Mouse (Mus musculus): ENCODE measurements around the gene Zkscan14. TPM values are rescaled to one million over a fixed set of nuclear protein-coding genes. Genes with fewer than 3 reads are reported as not detected.

The Zkscan14 gene
- polyA plus RNA-seq, 1 experiment from 2014 or later: 13.9 TPM

GRCm38 (mm10) chr5:145226453-145226852 is 24.8 kb upstream of the Zkscan14 start:
- Histone ChIP-seq H3K9ac (replicated peaks; ENCODE audit: low read depth) (no peak overlapping the region), H3K4me3 (ENCODE audit: low read depth, low read length) (no peak overlapping the region), H3K36me3 (ENCODE audit: insufficient read depth, low read length) (peaks cover 4% of the 10 kb centered on the region; the same call in 1 of the 2 replicates), H3K4me1 (ENCODE audit: insufficient read depth, low read depth, low read length) (no peaks in the 10 kb centered on the region), H3K27ac (ENCODE audit: low read length) (no peak overlapping the region), H3K9me3 (ENCODE audit: low read length) (no peaks in the 10 kb centered on the region), H3K4me2 (replicated peaks; ENCODE audit: low read depth, low read length) (no peak overlapping the region), H3K27me3 (replicated peaks; ENCODE audit: insufficient read depth, low read length) (no peaks in the 10 kb centered on the region)
- TF ChIP-seq CTCF (IDR thresholded peaks at IDR 0.05) (no peak), EP300 (IDR thresholded peaks at IDR 0.05) (no peak)
- ATAC-seq: no peak
- DNase-seq (ENCODE audit: low spot score): no peak
- WGBS: 54% methylated on average over 2 of the region's 2 CpGs

GRCm38 (mm10) chr5:145223395-145223794 is 21.7 kb upstream of the Zkscan14 start:
- Histone ChIP-seq H3K4me3 (ENCODE audit: low read depth, low read length) (no peak overlapping the region), H3K36me3 (ENCODE audit: insufficient read depth, low read length) (peaks cover 21% of the 10 kb centered on the region; the same call in 1 of the 2 replicates), H3K27me3 (replicated peaks; ENCODE audit: insufficient read depth, low read length) (no peaks in the 10 kb centered on the region), H3K9me3 (ENCODE audit: low read length) (no peaks in the 10 kb centered on the region), H3K4me1 (ENCODE audit: insufficient read depth, low read depth, low read length) (no peaks in the 10 kb centered on the region), H3K4me2 (replicated peaks; ENCODE audit: low read depth, low read length) (no peak overlapping the region), H3K27ac (ENCODE audit: low read length) (no peak overlapping the region), H3K9ac (replicated peaks; ENCODE audit: low read depth) (no peak overlapping the region)
- WGBS: 75% methylated on average over 12 of the region's 12 CpGs
- ATAC-seq: no peak
- TF ChIP-seq EP300 (IDR thresholded peaks at IDR 0.05): no peak
- TF ChIP-seq CTCF (IDR thresholded peaks at IDR 0.05): no peak
- DNase-seq (ENCODE audit: low spot score): no peak

- no peaks in the 10 kb centered on the region for H3K9me3 ChIP-seq (ENCODE audit: low read length)
- TF ChIP-seq CTCF (IDR thresholded peaks at IDR 0.05): no peak
- H3K4me2 ChIP-seq (replicated peaks; ENCODE audit: low read depth, low read length): no peak overlapping the region
- H3K4me1 ChIP-seq (ENCODE audit: insufficient read depth, low read depth, low read length): no peaks in the 10 kb centered on the region
- H3K9ac ChIP-seq (replicated peaks; ENCODE audit: low read depth): no peak overlapping the region
- no peaks in the 10 kb centered on the region for H3K27me3 ChIP-seq (replicated peaks; ENCODE audit: insufficient read depth, low read length)
- WGBS: 91% methylated on average over 5 of the region's 5 CpGs
- ATAC-seq (no peak), DNase-seq (ENCODE audit: low spot score) (no peak)
- no peak overlapping the region for H3K4me3 ChIP-seq (ENCODE audit: low read depth, low read length)
- peaks cover 24% of the 10 kb centered on the region; the same call in 1 of the 2 replicates for H3K36me3 ChIP-seq (ENCODE audit: insufficient read depth, low read length)
- H3K27ac ChIP-seq (ENCODE audit: low read length): no peak overlapping the region
Measured at GRCm38 (mm10) chr5:145222840-145223239, 21.2 kb upstream of the Zkscan14 start.

GRCm38 (mm10) chr5:145219981-145220380 is 18.3 kb upstream of the Zkscan14 start:
- Histone ChIP-seq H3K9ac (replicated peaks; ENCODE audit: low read depth) (no peak overlapping the region), H3K4me3 (ENCODE audit: low read depth, low read length) (no peak overlapping the region), H3K4me1 (ENCODE audit: insufficient read depth, low read depth, low read length) (no peaks in the 10 kb centered on the region), H3K27ac (ENCODE audit: low read length) (no peak overlapping the region), H3K9me3 (ENCODE audit: low read length) (no peaks in the 10 kb centered on the region), H3K4me2 (replicated peaks; ENCODE audit: low read depth, low read length) (no peak overlapping the region), H3K27me3 (replicated peaks; ENCODE audit: insufficient read depth, low read length) (no peaks in the 10 kb centered on the region), H3K36me3 (ENCODE audit: insufficient read depth, low read length) (peaks cover 24% of the 10 kb centered on the region; the same call in 1 of the 2 replicates)
- ATAC-seq (no peak), DNase-seq (ENCODE audit: low spot score) (no peak)
- TF ChIP-seq CTCF (IDR thresholded peaks at IDR 0.05) (no peak), EP300 (IDR thresholded peaks at IDR 0.05) (no peak)
- 95% methylated on average over 8 of the region's 8 CpGs for WGBS

- 97% methylated on average over 20 of the region's 20 CpGs for WGBS
- ATAC-seq (no peak), DNase-seq (ENCODE audit: low spot score) (no peak)
Measured at GRCm38 (mm10) chr5:145218671-145219070, 17.0 kb upstream of the Zkscan14 start.

GRCm38 (mm10) chr5:145218206-145218605 is 16.5 kb upstream of the Zkscan14 start:
- DNase-seq (ENCODE audit: low spot score) (no peak), ATAC-seq (no peak)
- no peak for TF ChIP-seq CTCF (IDR thresholded peaks at IDR 0.05)
- TF ChIP-seq EP300 (IDR thresholded peaks at IDR 0.05): no peak
- Histone ChIP-seq H3K27me3 (replicated peaks; ENCODE audit: insufficient read depth, low read length) (no peaks in the 10 kb centered on the region), H3K4me1 (ENCODE audit: insufficient read depth, low read depth, low read length) (no peaks in the 10 kb centered on the region), H3K4me2 (replicated peaks; ENCODE audit: low read depth, low read length) (no peak overlapping the region), H3K9me3 (ENCODE audit: low read length) (no peaks in the 10 kb centered on the region), H3K36me3 (ENCODE audit: insufficient read depth, low read length) (peaks cover 31% of the 10 kb centered on the region; the same call in 1 of the 2 replicates), H3K9ac (replicated peaks; ENCODE audit: low read depth) (no peak overlapping the region), H3K4me3 (ENCODE audit: low read depth, low read length) (no peak overlapping the region), H3K27ac (ENCODE audit: low read length) (no peak overlapping the region)
- 97% methylated on average over 21 of the region's 21 CpGs for WGBS

More at GRCm38 (mm10) chr5:145218671-145219070, 17.0 kb upstream of the Zkscan14 start:
- Histone ChIP-seq H3K36me3 (ENCODE audit: insufficient read depth, low read length) (peaks cover 26% of the 10 kb centered on the region; the same call in 1 of the 2 replicates), H3K27me3 (replicated peaks; ENCODE audit: insufficient read depth, low read length) (no peaks in the 10 kb centered on the region), H3K27ac (ENCODE audit: low read length) (no peak overlapping the region), H3K4me1 (ENCODE audit: insufficient read depth, low read depth, low read length) (no peaks in the 10 kb centered on the region), H3K4me3 (ENCODE audit: low read depth, low read length) (no peak overlapping the region), H3K9ac (replicated peaks; ENCODE audit: low read depth) (no peak overlapping the region), H3K4me2 (replicated peaks; ENCODE audit: low read depth, low read length) (no peak overlapping the region), H3K9me3 (ENCODE audit: low read length) (no peaks in the 10 kb centered on the region)
- TF ChIP-seq EP300 (IDR thresholded peaks at IDR 0.05) (no peak), CTCF (IDR thresholded peaks at IDR 0.05) (no peak)

GRCm38 (mm10) chr5:145217746-145218145 is 16.1 kb upstream of the Zkscan14 start:
- Histone ChIP-seq H3K4me1 (ENCODE audit: insufficient read depth, low read depth, low read length) (no peaks in the 10 kb centered on the region), H3K27me3 (replicated peaks; ENCODE audit: insufficient read depth, low read length) (no peaks in the 10 kb centered on the region), H3K4me2 (replicated peaks; ENCODE audit: low read depth, low read length) (no peak overlapping the region), H3K9ac (replicated peaks; ENCODE audit: low read depth) (no peak overlapping the region), H3K27ac (ENCODE audit: low read length) (no peak overlapping the region), H3K9me3 (ENCODE audit: low read length) (no peaks in the 10 kb centered on the region), H3K4me3 (ENCODE audit: low read depth, low read length) (no peak overlapping the region), H3K36me3 (ENCODE audit: insufficient read depth, low read length) (peaks cover 31% of the 10 kb centered on the region; the same call in 1 of the 2 replicates)
- ATAC-seq (no peak), DNase-seq (ENCODE audit: low spot score) (no peak)
- 72% methylated on average over 6 of the region's 6 CpGs for WGBS
- TF ChIP-seq EP300 (IDR thresholded peaks at IDR 0.05) (no peak), CTCF (IDR thresholded peaks at IDR 0.05) (no peak)
